Mouse (Mus musculus) hindbrain, embryonic 10.5 days (tissue): ENCODE results near the gene Cacna1a. TPM values are rescaled to one million over a fixed set of nuclear protein-coding genes. Genes with fewer than 3 reads are reported as not detected.

Source experiments
- DNase-seq: peaks from one replicate; pipeline ENCODE4 v3.0.0-alpha.2; 2017; ENCODE audit warnings: low spot score
- H3K27ac ChIP-seq: fragments of 300-500 bp; sonication (generic); 2 replicates; pipeline ENCODE4 v1.5.1; 2016; ENCODE audit warnings: mild to moderate bottlenecking, moderate library complexity
- H3K27me3 ChIP-seq: fragments of 300-500 bp; sonication (generic); 2 replicates; pipeline ENCODE4 v1.6.1; 2016; ENCODE audit warnings: mild to moderate bottlenecking; ENCODE audit not compliant: poor library complexity, insufficient read depth, severe bottlenecking
- H3K36me3 ChIP-seq: fragments of 300-500 bp; sonication (generic); 2 replicates; pipeline ENCODE4 v1.6.1; 2016; ENCODE audit warnings: mild to moderate bottlenecking, moderate library complexity
- H3K4me1 ChIP-seq: fragments of 300-500 bp; sonication (generic); replicated peaks from 2 replicates; pipeline ENCODE4 v1.6.1; 2016; ENCODE audit warnings: mild to moderate bottlenecking
- H3K4me3 ChIP-seq: fragments of 300-500 bp; sonication (generic); 2 replicates; pipeline ENCODE4 v1.5.1; 2016; ENCODE audit warnings: mild to moderate bottlenecking, moderate library complexity
- H3K9me3 ChIP-seq: fragments of 300-500 bp; sonication (generic); 2 replicates; pipeline ENCODE4 v1.6.1; 2016; ENCODE audit warnings: mild to moderate bottlenecking, moderate library complexity
- WGBS: fragments of 180-500 bp; shearing (Covaris S2); methylation state at CpG from one replicate; pipeline ENCODE4 v1.1.7; 2016; 5-methylcytosine and 5-hydroxymethylcytosine counted together
- polyA plus RNA-seq: library from polyadenylated mRNA; unstranded; fragments of >200 nt; fragmentation: Nextera tagmentation; extraction: Ambion mirVana; gene quantifications from 2 replicates; pipeline ENCODE4 v1.2.1, GENCODE M21; 2016

Cacna1a gene
- polyA plus RNA-seq, 1 experiment from 2014 or later = 7.3 TPM

DNA sequence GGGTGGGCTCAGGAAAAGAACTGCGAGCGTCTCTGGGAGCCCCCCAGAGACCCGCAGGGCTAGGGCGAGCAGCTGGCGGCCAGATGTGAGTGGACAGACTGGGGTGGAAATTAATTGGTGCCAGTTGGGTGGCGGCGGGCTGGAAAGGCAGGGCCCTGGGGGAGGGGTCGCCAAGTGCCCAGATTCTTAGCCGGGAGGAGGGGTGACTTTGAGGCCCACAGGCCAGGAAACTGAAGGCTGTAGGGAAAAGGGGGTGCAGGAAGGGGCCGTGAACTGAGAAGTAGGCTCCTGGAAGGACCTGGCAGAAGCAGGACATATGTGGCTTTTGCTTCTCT is 267.9 kb downstream of the Cacna1a start:
- under 1% methylated on average over 10 of the region's 10 CpGs for WGBS
- Histone ChIP-seq H3K27me3 (no peaks in the 10 kb centered on the region), H3K27ac (peak overlapping the region; percentile 93), H3K36me3 (no peaks in the 10 kb centered on the region), H3K4me3 (peak overlapping the region; percentile 55), H3K4me1 (peaks cover 73% of the 10 kb centered on the region), H3K9me3 (no peaks in the 10 kb centered on the region)
- DNase-seq = peak; percentile 85

DNA sequence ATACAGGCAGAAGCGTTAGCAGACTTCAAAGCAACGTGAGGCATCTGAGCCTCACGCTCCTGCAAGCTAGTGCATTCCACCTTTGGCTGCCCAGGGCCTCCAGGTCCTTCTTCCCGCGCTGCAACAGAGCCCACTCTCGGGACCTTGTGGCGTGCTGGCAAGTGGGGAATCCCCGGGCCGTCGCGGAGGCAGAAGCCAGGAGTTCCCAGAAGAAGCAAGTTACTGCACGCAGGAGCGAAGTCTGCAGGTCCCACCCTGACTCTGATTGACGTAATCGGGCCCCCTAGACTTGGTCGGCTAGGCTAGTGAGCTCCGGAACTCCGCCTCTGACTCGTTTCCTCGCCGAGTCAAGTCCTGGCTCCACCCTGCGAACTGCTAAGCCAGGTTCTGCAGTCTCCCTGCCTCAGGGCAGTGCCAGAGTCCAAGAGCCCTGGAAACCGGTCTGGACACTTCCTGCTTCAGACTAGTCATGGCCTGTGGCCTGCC is 268.4 kb downstream of the Cacna1a start:
- Histone ChIP-seq H3K27me3 (no peaks in the 10 kb centered on the region), H3K4me1 (peaks cover 75% of the 10 kb centered on the region), H3K4me3 (peak overlapping the region; percentile 55), H3K27ac (peak overlapping the region; percentile 93), H3K9me3 (no peaks in the 10 kb centered on the region), H3K36me3 (no peaks in the 10 kb centered on the region)
- peak; percentile 80 for DNase-seq
- 1% methylated on average over 23 of the region's 23 CpGs for WGBS

DNA sequence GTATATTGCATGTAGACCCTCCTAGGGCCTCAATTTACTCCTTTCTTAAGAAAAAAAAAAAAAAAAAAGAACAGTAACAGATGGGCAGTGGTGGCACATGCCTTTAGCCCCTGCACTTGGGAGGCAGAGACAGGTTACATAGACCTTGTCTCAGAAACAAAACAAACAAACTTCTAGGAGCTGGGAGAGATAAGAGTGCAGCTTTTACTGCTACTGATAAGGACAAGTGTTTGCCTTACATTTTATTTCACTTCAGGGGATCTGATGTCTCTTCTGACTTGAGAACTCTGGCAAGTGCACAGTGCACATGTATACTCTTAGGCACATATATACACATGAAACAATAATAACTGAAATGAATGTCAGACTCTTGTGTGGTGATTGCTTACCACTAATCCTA is 269.0 kb downstream of the Cacna1a start:
- H3K9me3 ChIP-seq = no peaks in the 10 kb centered on the region
- no peak for DNase-seq
- peak overlapping the region; percentile 93 for H3K27ac ChIP-seq
- no peaks in the 10 kb centered on the region for H3K36me3 ChIP-seq
- peak overlapping the region; percentile 55 for H3K4me3 ChIP-seq
- no peaks in the 10 kb centered on the region for H3K27me3 ChIP-seq
- H3K4me1 ChIP-seq = peaks cover 80% of the 10 kb centered on the region

DNA sequence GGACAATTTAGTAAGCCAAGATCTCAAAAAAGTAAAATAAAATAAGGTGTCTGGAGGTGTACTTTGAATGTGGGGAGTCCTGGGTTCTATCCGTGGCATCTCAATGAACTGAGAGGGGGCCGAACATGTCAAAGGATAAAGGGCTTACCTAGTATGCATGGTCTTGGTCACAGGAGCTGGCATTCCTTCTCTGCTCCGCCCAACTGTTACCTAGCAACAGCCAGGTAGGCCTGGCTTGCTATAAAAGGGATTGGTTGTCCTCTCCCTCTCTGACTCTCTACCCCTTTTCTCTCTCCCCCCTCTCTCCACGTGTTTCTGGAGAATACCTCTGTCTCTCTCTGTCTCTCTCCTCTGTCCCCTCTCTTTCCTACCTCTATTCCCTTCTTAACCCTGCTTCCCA is 269.4 kb downstream of the Cacna1a start:
- WGBS = 49% methylated on average over 4 of the region's 4 CpGs
- Histone ChIP-seq H3K27me3 (no peaks in the 10 kb centered on the region), H3K27ac (peak overlapping the region; percentile 93), H3K9me3 (no peaks in the 10 kb centered on the region), H3K36me3 (no peaks in the 10 kb centered on the region), H3K4me3 (peak overlapping the region; percentile 13; the same call in 1 of the 2 replicates), H3K4me1 (peaks cover 83% of the 10 kb centered on the region)
- DNase-seq = no peak

DNA sequence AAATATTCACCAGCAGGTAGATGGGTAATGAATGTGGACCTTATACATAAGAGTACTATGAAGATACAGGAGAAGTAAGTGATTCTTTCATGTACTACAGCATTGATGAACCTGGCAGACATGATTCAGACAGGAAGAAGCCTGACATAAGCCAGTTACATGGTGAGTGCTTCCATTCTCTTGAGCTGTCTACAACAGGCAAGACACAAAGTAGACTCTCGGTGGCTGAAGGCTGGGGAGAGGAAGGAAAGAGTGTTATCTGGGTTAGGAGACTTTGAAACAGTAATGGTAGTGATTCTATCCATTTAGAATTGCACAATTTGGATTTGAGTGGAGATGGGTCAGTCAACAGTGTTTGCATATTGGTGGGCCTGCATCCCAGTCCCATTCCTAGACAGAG is 270.7 kb downstream of the Cacna1a start:
- H3K9me3 ChIP-seq = no peaks in the 10 kb centered on the region
- no peaks in the 10 kb centered on the region for H3K27me3 ChIP-seq
- peaks cover 87% of the 10 kb centered on the region for H3K4me1 ChIP-seq
- no peaks in the 10 kb centered on the region for H3K36me3 ChIP-seq
- H3K4me3 ChIP-seq = peak overlapping the region; percentile 97
- WGBS = 77% methylated on average over 1 of the region's 1 CpGs
- DNase-seq = no peak
- peak overlapping the region; percentile 41 for H3K27ac ChIP-seq

DNA sequence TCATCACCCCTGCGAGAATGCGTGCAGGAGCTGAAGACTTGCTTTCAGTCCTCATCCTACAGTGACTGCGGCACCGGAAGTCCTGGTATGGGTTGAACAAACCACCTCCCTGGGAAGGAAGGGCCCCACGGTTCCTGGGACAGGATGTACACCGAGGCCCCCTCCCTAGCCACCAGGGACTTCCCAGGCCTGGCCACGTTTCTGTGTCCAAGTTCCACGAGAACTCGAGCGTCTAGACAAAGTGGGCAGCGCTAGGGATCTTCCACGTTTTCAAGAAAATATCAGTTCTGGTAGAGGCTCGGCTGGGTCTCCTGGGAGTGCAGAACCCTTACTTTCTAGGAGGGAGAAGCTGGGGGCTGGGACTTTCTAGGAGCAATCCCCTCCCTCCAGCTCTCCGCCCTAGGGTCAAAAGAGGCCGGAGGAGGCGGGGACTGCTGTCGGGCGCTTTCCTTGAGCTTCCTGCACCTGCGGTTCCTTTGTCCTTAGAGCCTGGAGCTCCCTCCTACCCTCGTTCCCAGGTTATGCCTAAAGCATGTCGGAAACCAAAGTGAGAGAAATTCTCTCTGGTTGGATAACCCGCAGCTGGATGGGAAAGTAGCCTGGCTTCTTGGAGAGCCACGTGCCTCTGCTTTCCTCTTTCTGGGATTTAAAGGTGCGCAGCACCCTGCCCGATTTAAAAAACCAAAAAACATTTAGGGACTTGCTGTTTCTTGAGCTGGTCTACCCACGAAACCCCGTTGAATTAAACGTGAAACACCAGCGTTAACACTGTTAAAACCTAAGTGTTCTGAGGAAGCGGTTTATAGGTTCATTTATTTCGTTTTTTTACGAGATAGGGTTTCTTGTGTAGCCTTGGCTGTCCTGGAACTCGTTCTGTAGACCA is 271.9 kb downstream of the Cacna1a start:
- DNase-seq = peak; percentile 83
- Histone ChIP-seq H3K9me3 (no peaks in the 10 kb centered on the region), H3K27ac (peak overlapping the region; percentile 95), H3K4me1 (peaks cover 81% of the 10 kb centered on the region), H3K27me3 (no peaks in the 10 kb centered on the region), H3K4me3 (peak overlapping the region; percentile 97), H3K36me3 (no peaks in the 10 kb centered on the region)
- 1% methylated on average over 33 of the region's 33 CpGs for WGBS

DNA sequence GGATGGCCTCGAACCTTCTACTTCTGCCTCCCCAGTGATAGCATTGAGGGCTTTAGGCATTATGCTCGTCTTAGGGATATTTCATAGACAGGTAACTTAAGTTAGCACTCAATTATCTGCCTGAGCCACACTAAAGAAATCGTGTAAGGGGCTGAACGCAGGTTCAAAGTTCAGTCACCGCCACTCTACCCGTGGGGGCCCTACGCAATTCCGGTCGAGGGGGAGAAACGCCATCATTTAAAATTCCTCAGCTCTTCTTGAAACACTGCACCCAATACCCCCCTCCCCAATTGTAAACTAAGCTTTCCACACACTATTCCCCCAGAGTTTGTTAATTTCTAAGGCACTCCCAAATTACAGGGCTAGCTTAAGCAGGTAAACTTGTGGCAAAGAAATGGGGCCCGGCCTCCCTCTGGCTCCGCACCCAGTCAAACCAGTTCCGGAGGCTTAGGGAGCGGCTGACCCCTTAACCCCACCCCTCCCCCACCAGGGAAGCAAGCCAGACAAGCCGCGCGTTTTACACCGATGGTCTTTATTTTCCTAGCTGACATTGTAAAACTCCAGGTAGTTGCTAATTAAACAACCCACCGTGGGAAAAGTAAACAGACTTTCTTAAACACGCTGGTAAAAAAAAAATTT is 272.7 kb downstream of the Cacna1a start:
- Histone ChIP-seq H3K9me3 (no peaks in the 10 kb centered on the region), H3K36me3 (no peaks in the 10 kb centered on the region), H3K27me3 (no peaks in the 10 kb centered on the region), H3K4me3 (peak overlapping the region; percentile 97), H3K27ac (peak overlapping the region; percentile 95), H3K4me1 (peaks cover 81% of the 10 kb centered on the region)
- WGBS = under 1% methylated on average over 20 of the region's 20 CpGs
- peak; percentile 71 for DNase-seq

DNA sequence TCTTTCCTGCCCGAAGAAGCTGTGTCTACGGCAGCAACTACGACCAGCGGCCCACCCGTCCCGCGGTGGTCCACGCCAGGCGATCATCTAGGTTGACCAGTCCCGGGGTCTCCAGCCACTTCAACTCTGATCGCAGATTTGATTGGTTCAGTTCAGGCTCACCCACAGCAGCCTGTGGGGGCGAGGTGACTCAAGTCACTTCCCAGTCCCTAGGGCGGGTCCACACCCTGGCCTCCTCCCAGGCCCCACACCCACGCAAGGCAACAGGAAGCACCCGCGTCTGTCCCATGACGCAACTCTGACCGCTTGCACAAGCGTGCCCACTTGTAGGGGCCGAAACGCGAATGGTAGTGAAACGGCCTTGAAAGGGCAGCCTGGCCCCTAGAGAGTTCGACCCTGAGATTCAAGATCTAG is 273.2 kb downstream of the Cacna1a start:
- DNase-seq = peak; percentile 66
- Histone ChIP-seq H3K27ac (peak overlapping the region; percentile 95), H3K36me3 (0 out of 2 replicates have a peak, but pooled peaks cover 3% of the 10 kb centered on the region), H3K4me3 (peak overlapping the region; percentile 97), H3K27me3 (no peaks in the 10 kb centered on the region), H3K9me3 (no peaks in the 10 kb centered on the region), H3K4me1 (peaks cover 81% of the 10 kb centered on the region)
- WGBS = under 1% methylated on average over 24 of the region's 24 CpGs

DNA sequence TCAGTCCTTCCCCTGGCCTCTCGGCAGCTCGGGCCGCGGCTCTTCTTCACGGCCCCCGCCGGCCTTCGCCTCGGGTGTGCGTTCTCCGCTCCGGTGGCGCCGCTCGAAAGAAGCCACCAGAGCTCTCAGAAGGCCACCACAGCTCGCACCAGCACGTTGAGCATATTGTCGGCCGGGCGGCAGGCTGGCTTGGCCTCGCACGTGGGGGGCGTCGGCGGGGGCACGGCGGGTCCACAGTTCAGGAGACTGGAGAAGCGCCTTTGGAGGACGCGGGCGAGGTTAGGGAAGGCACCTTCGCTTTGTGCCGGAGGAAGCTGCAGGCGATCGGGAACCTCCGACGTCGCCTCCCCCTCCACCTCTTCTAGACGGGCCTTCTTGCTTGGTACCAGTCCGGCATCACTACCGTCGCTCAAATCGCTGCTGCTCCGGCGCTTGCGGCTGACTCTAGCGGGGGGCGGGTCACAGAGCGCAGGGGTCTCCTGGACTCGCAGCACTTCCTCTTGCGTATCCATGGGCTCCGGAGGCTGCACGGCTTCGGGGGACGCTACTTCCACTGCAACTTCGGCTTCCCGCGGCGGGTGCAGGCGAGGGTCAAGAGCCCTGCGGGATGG is 273.8 kb downstream of the Cacna1a start:
- no peak for DNase-seq
- no peaks in the 10 kb centered on the region for H3K27me3 ChIP-seq
- no peaks in the 10 kb centered on the region for H3K9me3 ChIP-seq
- WGBS = under 1% methylated on average over 61 of the region's 61 CpGs
- 0 out of 2 replicates have a peak, but pooled peaks cover 3% of the 10 kb centered on the region for H3K36me3 ChIP-seq
- H3K4me3 ChIP-seq = peak overlapping the region; percentile 97
- H3K4me1 ChIP-seq = peaks cover 76% of the 10 kb centered on the region
- H3K27ac ChIP-seq = peak overlapping the region; percentile 95

DNA sequence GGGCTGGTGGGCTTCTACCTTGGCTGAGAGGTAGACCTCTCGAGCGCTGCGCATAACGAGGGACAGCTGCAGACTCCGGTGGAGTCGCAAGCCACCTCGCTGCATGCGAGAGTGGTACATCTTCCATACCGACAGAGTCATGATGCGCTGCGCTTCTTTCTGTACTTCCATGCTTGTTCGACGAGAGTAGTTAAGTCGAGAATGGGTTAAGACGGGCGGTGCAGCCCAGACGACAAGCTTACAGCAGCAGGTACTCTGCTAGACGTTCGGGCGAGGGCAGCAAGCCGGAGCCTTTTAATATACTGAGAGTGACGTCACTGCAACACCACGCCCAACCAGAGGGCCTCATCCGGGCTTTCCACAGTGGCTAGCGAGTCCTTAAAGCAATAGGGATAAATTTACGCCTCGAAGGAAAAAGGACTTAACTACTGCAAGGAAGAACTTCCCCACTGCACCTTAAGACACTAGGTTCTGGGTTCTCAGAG is 274.4 kb downstream of the Cacna1a start, which contains the start of gene Ier2:
Gene Ier2 (minus strand): TSS at position 272 of the 485 bp plus-strand sequence.
- H3K9me3 ChIP-seq = no peaks in the 10 kb centered on the region
- under 1% methylated on average over 27 of the region's 27 CpGs for WGBS
- H3K27ac ChIP-seq = peak within 1 kb of the TSS; percentile 95
- peak; percentile 95 for DNase-seq
- 0 out of 2 replicates have a peak, but pooled peaks cover 3% of the 10 kb centered on the region for H3K36me3 ChIP-seq
- no peaks in the 10 kb centered on the region for H3K27me3 ChIP-seq
- H3K4me1 ChIP-seq = peaks cover 70% of the 10 kb centered on the region
- peak within 1 kb of the TSS; percentile 97 for H3K4me3 ChIP-seq

DNA sequence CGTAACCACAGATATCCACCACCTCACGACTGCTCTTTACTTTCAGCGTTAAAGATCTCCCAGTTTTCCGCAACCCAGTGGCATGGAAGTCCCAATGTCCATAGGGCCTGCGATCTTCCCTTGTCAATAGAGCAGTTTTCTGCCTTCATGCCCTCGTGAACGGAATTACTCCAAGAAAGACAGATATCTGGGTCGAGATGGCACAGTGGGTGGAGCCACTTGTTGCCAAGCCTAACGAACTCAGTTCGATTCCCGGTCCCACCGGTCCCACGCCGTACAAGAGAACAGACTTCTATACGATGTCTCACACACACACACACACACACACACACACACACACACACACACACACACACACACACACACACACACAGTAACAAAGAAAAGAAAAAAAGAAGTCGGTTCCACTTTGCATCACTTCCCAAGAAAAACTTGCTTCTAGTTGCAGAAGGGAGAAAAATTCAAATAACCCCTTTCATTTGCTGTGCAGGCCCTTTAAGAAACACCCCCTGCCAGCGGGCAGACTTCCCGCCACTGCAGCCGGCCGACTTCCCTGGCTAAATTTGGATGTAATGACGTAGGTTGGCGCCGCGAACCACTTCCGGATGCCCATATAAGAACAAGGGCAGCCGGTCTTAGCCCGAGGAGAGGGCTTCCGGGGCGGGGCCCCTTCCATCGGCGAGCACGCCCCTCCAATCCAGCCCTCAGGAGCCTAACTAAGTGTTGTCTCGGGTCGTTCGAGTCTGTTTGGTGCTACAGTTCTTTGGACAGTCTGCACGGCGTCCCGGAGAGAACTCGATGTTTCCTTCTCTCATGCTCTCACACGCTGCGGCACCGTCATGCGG is 275.5 kb downstream of the Cacna1a start:
- Histone ChIP-seq H3K27me3 (no peaks in the 10 kb centered on the region), H3K4me1 (peaks cover 63% of the 10 kb centered on the region), H3K9me3 (no peaks in the 10 kb centered on the region), H3K4me3 (peak overlapping the region; percentile 97), H3K27ac (peak overlapping the region; percentile 95), H3K36me3 (peaks cover 14% of the 10 kb centered on the region)
- 3% methylated on average over 43 of the region's 43 CpGs for WGBS
- DNase-seq = peak; percentile 97
